Mouse (Mus musculus) kidney, adult 10 weeks (tissue): ENCODE data around the gene Ahnak. TPM values are rescaled to one million over a fixed set of nuclear protein-coding genes. Genes with fewer than 3 reads are reported as not detected.

Experiments
- polyA plus RNA-seq: library from polyadenylated mRNA; stranded (reverse); fragments of 350-450 nt; fragmentation: Illumina TruSeq; extraction: RNeasy Lipid Tissue Mini Kit (QIAGEN cat#74804); gene quantifications from one replicate; pipeline ENCODE4 v1.2.3, GENCODE M21; 2014; ENCODE audit warnings: low read depth, low replicate concordance

The Ahnak gene
- polyA plus RNA-seq: 25.5 TPM

DNA sequence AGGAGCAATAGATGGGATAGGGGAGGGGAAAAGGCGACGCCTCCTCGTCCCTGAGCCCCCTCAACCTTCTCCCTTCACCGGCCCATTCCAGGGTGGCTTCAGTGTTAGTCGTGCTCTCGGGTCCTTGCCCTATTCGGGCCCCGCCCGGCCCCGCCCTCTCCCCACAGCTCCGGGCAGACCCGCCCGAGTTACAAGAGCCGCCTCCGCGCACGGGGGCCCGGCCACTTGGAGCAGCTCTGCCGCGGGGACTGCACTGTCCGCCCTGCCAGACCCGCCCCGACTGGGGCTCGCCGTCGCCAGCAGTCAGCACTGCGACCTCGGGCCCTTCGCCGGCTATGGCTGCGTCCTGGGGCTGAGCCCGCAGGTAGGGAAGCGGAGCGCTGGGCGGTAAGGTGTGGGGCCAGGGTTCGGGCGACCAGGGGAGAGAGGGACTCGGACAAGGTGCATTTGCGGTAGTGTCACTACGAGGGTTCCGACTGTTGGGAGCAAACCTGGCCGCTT is at the start of gene Ahnak:
TSS of gene Ahnak (plus strand) at position 219 of the 501 bp plus-strand sequence.

DNA sequence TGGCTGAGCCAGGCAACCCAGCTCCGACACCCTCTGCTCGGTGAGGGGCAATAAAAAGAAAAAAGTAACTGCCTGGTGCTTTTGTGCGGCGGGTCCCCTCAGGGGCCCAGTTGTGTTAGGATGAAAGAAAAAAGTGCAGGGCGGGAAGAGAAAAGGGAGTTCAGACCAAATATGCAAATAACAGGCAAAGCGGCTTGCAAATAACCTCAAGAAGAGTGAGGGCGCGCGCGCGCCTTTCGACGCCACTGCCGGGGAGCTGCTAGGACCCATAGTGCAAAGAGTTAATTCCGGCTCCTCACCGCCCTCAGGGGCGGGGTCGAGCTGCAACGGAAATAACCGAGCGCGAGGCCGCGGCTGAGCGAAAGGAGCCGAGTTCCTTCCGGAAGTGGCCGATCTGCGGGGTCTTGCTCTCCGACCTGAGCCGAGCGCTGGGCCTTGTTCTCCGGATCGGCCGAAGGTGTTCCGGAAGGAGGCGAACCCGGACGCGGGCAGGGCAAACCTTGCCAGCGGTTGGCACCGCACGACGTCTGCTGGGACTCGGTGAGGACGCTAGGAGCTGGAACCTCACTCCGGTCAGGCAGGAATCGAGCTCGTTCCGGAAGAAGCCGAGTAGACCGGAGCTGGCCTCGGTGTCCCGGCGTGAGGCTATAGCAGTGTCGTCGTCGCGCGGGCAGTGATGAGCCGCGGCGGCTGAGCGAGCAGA is 47.4 kb upstream of the Ahnak start, which contains the start of gene Mta2:
TSS of gene Mta2 (plus strand) at position 361 of the 703 bp plus-strand sequence.

DNA sequence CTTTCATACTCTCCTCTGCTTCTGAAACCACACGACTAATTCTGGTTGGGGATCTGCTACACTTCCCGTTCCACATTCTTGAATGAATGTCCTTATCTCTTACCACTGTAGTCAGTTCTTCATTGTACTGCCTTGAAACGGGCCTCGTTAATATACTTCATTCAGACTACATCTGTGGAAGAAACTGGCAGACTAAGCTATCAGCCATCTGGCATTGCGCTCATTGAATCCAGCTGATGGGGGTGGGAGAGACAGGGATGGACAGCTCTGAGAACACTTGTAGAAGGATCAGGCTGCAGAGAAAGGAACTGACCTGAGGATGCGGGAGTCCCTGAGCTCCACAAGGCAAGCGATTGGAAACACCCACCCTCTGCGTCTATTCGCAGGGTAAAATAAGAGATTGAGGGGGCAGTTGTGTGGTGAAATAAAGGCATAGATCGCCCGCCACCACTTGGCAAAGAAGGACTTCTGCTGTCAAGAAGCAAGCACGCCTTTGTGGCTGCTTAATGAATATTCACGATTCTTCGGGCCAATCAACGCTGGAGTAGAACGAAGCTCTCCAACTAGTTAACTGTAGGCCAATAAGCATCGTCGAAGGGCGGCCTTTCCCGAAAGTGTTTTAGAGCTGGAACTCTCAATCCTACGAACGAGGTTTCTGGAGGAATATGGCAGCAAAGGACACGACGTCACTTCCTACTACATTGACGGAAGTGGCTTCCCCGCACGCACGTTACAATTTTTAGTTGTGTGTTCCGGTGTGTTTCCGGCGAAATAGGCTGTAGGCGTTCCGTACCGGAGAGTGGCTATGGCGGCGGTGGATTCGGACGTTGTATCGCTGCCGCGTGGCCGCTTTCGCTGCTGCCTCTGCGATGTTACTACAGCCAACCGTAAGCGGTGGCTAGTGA is 35.7 kb upstream of the Ahnak start, which contains the start of gene Tut1:
TSS of gene Tut1 (plus strand) at position 713 of the 905 bp plus-strand sequence.

DNA sequence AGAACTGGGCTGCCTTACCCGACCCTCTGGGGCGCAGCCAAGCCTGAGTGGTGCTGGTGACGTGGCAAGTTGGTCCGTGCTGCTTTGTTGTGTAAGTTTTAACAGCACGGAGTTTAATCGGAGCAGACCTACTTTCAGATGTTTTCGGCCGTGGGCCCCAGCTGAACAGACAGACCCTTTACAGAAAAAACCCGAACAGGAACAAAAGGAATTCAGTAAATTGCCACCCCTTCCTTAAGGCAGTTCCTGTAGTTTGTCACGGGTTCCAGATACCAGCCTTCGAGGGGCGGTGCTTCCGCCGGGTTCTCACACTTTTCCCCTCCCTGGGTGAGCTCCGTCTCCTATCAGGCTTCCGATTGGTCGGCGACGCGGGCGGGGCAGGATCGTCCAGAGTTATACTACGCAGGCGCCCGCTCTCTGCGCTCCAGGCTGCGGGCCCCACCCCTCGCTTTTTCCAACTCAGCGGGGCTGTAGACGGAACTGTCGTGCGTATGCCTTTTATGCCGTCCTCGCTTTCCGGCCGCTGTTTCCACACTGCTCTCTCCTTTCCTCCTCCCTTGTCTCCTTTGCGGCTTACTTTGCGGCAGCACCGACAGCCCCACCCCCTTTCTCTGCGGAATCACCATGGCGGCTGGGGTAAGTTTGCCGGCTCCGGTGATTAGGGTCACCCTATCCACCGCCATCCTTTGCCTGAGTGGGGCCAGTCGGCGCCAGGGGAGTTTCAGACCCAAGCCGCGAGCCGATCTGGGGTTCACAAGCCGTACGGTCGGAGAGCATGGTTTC is 22.3 kb upstream of the Ahnak start, which contains the start of gene Eef1g:
TSS of gene Eef1g (plus strand) at position 452 of the 783 bp plus-strand sequence.

DNA sequence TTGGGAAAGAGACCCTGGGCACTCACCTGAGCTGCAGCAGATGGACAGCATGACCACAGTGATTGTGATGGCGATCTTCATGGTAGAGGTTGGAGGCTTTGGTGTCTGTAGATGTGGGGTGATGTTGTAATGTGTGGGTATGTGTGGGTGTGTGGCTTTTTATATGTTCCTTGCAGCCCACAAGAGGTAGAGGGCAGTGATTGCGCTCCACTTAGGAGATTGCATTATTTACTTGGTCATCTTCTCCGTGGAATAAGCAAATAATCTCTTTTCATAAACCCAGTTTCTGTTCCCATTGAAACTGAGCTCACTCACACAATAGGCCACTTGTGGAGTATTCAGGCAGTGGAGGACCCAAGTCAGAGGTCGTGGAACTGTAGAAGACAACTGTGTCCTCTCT is 98.7 kb downstream of the Ahnak start, which contains the start of gene Scgb1a1:
TSS of gene Scgb1a1 (minus strand) at position 138 of the 400 bp plus-strand sequence.

Other genes starting within 250 kb of the Ahnak start
- not detected for gene 1700092M07Rik, start 248.6 kb upstream of the Ahnak start, polyA plus RNA-seq
- 39.9 TPM for gene Stx5a, start 247.9 kb upstream of the Ahnak start, polyA plus RNA-seq
- 50.7 TPM for gene Nxf1, start 232.2 kb upstream of the Ahnak start, polyA plus RNA-seq
- gene Tmem223, start 218.3 kb upstream of the Ahnak start, polyA plus RNA-seq: 44.7 TPM
- 44.0 TPM for gene Tmem179b, start 214.8 kb upstream of the Ahnak start, polyA plus RNA-seq
- 0.77 TPM for gene Taf6l, start 202.9 kb upstream of the Ahnak start, polyA plus RNA-seq
- gene Polr2g, start 190.7 kb upstream of the Ahnak start, polyA plus RNA-seq: 71.4 TPM
- gene Zbtb3, start 186.7 kb upstream of the Ahnak start, polyA plus RNA-seq: 0.28 TPM
- gene Ttc9c, start 170.0 kb upstream of the Ahnak start, polyA plus RNA-seq: 58.2 TPM
- gene Hnrnpul2, start 169.3 kb upstream of the Ahnak start, polyA plus RNA-seq: 109 TPM
- not detected for gene AC129217.1, start 159.5 kb upstream of the Ahnak start, polyA plus RNA-seq
- 21.8 TPM for gene Bscl2, start 151.8 kb upstream of the Ahnak start, polyA plus RNA-seq
- gene Gng3, start 150.1 kb upstream of the Ahnak start, polyA plus RNA-seq: not detected
- gene Lrrn4cl, start 138.5 kb upstream of the Ahnak start, polyA plus RNA-seq: 0.69 TPM
- gene Ubxn1, start 117.8 kb upstream of the Ahnak start, polyA plus RNA-seq: 17.7 TPM
- 6.6 TPM for gene Uqcc3, start 108.4 kb upstream of the Ahnak start, polyA plus RNA-seq
- 56.4 TPM for gene Lbhd1, start 105.6 kb upstream of the Ahnak start, polyA plus RNA-seq
- not detected for gene Gm49403, start 105.4 kb upstream of the Ahnak start, polyA plus RNA-seq
- gene 1810009A15Rik, start 100.4 kb upstream of the Ahnak start, polyA plus RNA-seq: 17.3 TPM
- gene Gm49416, start 100.4 kb upstream of the Ahnak start, polyA plus RNA-seq: not detected
- gene Ints5, start 96.3 kb upstream of the Ahnak start, polyA plus RNA-seq: 0.32 TPM
- gene Ganab, start 91.2 kb upstream of the Ahnak start, polyA plus RNA-seq: 80.0 TPM
- 5.2 TPM for gene B3gat3, start 68.9 kb upstream of the Ahnak start, polyA plus RNA-seq
- gene Rom1, start 59.9 kb upstream of the Ahnak start, polyA plus RNA-seq: 0.40 TPM
- 2.1 TPM for gene Eml3, start 59.7 kb upstream of the Ahnak start, polyA plus RNA-seq
- gene Mta2, start 47.4 kb upstream of the Ahnak start, polyA plus RNA-seq: 47.2 TPM
- gene Tut1, start 35.4 kb upstream of the Ahnak start, polyA plus RNA-seq: 2.3 TPM
- gene Eef1g, start 22.2 kb upstream of the Ahnak start, polyA plus RNA-seq: 56.6 TPM
- gene Scgb1a1, start 98.7 kb downstream of the Ahnak start, polyA plus RNA-seq: not detected
- 10.5 TPM for gene Asrgl1, start 146.4 kb downstream of the Ahnak start, polyA plus RNA-seq